Mouse (Mus musculus) naive thymus-derived CD4-positive, alpha-beta T cell, adult 2 months (primary cell): ENCODE measurements around the gene Matn4.
A peak's percentile ranks its signal among the peaks of the same experiment; 100 is the strongest.

Experiments
- DNase-seq: peaks from one replicate; pipeline ENCODE4 v3.0.0-alpha.2; 2011; ENCODE audit warnings: low read depth

Gene Matn4

DNA sequence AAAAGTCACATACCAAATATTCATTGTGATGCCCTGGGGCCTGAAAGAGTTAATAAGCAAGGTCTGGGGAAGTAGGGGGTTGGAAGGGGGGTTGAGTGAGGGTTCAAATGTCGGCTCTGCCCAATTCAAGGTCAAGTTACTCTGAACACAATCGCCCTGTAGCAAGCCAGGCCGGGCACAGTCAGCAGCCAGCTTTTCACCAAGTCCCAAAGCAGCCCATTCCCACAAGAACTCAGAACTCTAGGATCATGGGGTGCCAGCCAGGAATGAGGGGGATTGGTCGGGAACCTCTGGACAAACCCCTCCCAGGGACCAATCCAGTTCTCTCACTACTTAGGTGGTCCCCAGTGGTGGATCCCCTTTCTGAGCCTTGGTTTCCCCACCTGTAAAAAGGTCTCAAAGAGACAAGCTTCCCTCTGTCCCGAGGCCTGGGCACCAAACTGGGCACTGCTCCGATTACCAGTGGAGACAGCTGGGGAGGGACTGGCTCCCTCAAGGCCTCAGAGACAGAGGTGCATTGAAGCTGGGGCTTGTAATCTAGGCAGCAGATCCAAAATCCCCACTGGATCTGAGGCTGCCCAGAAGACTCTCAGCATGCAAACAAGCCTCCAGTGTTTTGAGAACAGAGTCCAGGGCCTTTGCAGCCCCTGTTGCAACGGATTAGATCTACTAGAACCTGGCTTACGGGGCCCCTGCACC lies 31.4 kb upstream of the Matn4 start:
- no peak for DNase-seq

DNA sequence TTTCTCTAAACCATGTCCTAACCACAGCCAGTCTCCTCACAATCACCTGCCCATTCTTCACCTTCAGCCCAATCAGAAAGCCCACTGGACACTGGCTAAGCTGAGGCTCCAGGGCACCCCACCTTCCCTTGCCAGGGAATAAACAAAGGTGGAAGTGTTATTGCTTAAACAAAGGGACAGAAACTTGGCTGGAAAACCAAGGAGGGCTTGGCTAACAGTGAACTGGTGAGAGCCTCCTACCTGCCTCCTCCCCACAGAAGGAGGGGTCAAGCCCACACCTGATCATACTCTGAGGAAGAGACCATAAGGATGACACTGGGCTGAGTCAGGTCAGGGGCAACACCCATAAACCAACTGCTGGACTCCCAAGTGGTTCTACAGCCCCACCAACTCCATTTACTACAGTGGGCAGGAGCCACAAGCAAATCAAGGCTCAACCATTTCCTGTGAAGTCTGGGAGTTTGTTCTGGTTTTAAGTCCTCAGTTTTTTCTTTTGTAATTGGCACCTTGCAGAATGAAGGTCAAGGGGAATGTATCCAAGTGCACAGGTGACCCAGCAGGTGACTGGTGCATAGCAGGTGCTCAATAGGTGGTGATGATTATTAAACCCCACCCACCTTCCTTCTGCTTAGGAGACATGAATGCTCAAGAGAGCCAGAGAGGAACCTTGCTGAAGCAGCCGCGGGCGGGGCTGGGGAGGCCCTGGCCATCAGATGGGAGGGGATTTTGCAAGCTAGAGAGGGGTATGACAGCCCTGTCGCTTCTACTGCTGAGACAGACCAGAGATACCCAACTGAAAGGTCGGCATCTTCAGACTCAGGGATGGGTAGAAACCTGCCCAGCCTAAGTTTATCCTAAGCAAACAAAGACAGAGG lies 30.5 kb upstream of the Matn4 start:
- DNase-seq, result no peak

DNA sequence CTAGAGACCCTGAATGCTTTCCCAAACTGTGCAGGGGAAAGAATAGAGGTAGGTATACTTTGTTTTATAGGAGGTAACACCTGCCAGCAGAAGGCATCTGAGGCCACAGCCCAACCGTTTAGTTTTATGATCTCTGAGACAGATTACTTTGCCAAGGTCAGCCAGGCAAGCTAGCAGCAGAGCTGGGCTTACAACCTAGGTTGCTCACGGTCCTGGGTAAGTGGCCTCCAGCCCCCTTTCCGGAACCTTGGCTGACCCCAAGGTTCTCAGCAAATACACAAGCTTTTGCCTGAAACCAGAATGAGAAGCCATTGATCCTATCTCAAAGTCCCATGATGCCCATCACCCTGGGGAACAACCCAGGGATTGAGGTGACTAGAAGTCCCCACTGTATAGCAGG lies 29.7 kb upstream of the Matn4 start:
- no peak for DNase-seq

DNA sequence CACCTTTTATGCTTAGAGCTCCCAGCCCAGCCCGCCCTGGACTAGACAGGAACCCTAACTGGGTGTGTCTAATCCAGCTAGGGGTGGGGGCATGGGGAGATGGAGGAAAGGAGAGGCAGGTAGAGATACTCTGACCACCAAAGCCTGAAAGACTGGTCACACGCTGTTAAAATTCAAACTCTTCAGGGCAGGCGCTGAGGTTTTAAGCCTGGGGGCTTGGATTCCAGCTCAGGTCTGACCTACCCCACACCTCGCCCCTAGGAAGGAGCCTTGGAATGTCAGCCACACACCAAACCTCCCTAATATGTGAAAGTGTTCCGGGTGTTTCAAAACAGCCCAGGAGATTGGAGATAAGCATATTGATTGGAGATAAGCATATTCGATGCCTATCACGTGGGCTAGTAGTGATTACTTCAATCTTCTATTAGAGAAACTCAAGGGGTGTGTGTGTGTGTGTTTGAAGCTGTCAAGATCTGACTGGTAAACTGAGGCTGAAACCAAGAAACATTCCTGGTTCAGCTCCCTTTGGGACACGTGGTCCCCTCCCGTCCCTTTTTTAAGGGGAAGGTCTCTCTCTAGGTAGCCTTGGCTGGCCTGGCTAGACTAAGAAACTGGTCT lies 28.4 kb upstream of the Matn4 start:
- DNase-seq, result no peak

DNA sequence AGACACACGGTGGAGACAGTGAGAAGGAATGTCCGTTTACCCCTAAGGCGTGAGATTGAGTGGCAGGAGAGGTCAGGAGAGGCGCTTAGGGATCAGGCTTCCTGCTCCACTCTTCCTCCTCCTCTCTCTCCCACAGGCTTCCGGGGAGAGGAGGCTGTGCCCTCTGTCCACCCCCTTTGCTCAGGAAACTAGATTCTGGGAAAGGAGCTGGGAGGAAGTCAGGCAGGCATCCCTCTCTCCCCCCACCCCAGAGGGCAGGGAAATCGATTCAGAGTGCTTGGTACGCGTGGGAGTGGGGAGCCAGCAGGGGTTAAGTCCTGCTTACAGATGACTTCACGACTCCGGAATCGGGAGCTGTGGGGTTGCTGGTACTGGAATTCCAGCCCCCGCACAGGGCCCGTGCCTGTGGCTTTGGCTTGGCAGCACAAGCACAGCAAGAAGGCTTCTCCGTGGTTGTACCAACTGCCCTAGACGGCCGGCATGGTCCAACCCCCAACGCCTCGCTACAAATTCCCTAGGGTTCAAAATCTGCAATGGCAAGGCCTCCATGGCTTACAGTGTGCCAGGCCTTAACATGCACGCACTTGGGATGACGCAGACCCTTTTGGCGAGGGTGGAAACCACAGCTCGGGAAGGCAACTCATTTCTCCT lies 27.7 kb upstream of the Matn4 start:
- DNase-seq, result no peak

DNA sequence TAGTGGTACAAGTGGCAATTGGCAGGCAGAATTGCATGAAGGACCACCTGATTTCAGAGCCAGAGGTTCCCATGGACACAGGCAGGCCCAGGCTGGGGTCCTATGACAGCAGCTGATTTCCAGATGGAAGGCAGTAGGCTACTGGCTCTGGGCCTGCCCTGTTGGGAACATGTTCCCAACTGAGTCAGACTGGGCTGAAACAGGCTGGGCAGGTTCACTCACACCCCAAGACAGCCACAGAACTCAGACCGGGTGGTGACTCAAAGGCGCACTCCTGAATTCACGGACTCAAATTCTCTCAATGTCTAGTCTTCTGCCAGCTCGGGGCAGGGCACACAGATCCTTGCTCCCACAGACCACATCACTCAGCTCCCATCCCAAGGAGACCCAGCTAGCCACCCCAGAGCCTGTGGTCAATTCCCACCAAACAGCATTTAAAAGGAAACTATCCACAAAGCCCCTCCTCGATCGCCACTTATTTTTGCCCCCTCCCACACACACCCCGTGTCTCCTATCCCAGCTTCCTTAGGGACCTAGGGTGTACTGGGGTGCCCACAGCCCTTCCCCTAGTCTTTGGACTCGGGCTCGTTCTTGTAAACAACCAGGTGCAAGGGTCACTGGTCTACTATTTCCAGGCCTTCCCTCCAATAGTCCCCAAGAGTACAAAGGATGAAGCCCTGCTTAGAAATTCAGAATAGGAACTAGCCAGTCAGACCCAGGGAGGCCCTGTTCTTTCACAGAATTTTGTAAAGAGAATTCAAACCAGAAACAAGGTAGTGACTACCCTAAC lies 26.9 kb upstream of the Matn4 start:
- DNase-seq, result no peak

DNA sequence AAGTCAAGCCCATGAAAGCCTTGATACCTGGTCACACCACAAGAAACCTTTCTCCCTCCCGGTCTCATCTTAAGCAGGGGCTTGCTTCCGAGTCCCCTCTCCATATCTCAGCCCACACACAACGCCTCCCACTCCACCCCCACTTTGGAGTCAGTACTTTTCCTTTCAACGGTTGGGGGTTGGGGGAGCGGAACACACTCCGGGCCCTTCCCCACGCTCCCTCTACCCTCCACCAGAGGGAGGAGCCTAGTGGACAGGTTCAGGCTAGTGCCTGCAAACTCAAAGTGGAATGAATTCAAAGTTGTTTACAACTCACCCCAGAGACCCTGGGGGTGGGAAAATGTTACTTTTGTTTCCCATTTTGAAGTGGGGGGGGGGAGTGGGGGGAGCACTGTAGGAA lies 25.7 kb upstream of the Matn4 start:
- DNase-seq, result no peak

DNA sequence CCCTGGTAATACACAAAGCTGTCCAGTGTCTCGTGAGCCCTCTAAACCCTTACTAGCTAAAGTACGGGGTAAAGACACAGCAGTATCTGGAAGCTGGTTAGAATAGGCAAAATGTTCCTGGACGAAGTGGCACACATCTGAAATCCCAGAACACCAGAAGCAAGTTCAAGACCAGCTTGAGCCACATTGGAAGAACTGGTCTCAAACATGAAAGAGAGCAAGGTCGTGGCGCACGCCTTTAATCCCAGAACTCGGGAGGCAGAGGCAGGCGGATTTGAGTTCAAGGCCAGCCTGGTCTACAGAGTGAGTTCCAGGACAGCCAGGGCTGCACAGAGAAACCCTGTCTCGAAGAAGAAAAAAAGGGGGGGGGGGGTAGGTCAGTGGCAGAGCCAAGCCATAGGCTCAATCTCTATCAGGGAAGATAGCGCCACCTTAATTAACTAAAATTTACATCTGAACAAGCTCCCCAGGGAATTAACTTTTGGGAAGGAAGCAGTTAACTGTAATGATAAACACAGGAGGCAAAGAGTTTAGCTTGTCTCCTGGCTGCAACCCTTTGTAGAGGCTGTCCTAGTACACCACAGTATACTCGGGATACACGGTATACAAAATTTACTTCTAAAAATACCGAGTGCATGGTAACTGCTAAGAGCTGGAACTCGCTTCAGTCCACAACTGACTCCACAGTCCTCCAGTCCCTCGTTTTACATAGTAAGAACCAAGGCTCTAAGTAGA lies 25.1 kb upstream of the Matn4 start:
- DNase-seq, result no peak

DNA sequence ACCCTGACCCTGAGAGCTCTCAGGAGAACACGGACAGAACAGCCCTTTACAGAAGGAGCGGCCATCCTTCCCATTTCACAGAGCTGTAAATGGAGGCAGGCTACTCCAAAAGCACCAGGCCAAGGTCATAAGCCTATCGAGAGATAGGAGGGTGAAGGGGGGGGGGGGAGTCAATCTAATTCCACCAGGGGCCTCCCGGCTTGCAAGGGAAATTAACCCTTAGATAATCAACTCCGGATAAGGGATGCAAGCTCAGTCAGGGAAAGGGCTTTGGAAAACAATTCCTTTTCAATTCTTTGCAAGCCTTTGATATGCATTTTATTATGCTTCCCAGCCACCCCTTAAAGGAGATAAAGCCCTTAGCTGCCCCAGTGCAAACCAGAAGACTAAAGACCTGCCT lies 23.5 kb upstream of the Matn4 start:
- no peak for DNase-seq

DNA sequence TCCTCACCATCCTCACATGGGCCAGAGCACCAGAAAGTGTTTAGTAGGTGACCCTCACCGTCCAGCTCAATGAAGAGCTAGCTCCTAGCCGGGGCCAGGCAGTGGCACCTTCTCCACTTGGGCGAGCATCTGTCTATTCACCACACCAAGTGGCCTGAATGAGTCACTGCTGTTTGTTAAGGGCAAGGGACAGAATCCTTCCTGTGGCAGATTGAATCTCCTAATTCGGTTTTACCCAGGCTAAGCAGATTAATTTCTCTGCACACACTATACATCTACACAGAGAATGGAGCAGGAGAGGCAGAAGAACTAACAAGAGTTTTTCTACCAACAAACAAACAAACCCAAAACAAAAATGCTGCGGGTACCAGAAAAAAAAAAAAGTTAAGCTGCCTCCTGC lies 22.0 kb upstream of the Matn4 start:
- DNase-seq, result no peak

DNA sequence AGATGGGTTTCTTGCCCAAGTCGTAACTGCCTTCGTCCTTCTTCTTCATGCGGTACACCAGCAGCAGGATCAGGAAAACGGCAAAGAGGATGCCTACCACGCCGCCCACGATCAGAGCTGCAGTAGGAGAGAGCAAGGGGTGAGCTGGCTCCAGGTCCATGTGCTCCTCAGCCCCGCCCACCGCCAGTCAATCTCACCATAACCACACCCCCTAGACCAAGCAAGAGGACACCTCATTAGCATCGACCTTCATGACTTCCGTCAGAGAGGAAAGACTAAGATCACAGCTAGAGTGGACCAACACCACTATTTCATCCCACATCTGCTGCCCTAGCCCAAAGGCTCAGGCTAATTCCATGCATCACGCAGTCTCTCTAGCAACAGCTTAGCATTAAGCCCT lies 21.2 kb upstream of the Matn4 start:
- DNase-seq, result no peak

DNA sequence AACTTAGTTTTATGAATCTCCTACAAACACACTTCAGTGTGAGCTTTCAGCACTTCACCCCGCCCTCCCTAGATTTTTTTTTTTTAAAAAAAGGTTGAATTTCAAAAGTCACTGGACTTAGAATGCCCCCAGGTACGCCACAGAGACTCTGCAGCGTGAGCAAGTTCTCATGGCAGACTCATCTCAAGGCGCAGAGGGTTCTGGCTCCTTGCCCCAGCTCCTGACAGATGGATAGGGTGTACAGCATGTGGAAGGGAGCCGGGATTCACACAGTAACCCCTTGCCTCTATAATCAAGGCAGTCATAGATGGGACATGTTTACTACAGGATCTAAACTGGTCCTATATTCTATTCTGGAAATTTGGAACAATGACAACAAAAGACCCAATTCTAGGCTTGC lies 20.4 kb upstream of the Matn4 start:
- no peak for DNase-seq

DNA sequence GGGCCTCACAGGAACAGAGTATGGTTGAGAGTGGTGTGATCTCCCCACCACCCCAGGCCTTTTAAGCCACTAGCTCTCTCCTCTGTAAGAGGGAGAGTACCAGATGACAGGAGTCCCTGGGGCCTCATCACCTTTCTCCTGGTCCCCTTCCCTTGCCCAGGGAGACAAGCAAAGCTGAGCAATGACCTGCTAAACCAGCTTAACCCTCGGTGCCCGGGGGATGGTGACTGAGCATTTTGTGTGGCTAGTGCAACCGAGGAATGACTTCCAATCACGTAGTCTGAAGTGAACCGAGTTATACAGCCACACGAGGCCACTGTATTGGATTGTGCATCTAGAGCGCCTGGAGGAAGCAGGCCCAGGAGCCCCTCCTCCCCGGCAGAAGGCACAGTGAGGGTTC lies 19.4 kb upstream of the Matn4 start:
- DNase-seq, result no peak

DNA sequence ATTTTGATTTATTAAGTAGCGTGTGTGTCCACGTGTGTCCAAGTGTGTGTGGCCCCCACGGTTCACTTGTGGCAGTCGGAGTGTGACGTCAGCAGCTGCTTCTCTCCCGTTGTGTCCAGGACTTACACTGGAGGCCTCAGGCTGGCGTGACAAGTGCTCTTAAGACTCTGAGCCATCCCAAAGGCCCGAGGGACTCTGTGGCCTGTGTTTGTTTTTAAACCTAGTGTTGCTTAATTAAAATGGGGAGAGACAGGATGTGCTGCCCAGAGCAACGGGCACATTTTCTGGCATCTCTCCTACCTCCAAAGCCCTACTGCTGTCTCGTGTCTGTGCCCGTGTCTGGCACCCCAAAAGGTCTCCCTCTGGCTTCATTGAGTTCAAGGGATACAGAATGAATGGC lies 18.5 kb upstream of the Matn4 start:
- DNase-seq, result no peak

DNA sequence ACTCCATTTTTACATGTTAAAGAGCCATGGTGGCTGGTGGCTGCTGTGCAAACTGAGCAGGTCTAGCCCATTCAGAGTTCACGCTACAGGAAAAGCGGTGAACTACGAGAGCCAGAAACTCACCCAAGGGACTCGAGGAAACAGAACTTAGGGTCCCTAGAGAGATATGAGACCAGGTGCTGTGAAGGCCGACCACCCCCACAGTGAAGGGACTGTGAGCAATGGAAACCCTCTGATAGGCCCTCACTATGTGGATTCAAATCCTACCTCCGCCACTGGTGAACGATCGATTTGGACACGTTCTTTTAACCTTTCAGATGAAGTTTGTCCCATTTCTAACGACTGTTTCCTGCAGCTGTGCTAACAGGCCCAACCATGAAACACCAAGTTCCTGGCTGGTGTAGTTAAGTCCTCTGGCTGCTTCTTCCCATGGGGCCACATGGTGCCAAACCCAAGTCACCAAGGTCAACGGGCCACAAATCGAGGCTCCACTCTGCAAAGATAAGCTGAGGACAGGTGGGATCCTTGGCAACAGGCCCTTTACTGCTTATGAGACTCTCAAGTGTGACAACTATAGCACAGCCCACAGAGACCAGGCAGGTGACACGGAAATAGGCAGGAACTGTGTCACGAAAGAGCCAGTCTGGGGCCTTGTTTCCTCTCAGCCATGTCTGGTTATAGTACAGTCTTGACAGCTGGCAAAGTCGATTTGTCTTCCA lies 17.9 kb upstream of the Matn4 start:
- DNase-seq, result no peak

DNA sequence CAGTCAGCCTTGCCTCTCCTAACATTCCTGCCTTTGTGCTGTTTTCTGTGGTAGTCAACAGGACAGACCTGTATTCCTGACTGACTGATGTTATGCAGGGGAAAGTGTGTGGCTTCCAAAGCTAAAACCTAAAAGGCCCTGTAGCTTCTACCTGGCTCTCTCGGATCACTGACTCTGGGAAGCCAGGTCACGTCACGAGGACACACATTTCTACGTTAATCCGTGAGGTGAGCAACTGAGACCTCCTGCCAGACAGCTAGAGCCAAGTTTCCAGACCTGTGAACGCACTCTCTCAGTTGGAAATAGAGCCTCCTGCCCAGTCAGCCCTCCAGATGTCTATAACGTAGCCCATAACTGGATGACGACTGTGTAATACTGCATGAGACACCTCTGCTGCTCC lies 17.0 kb upstream of the Matn4 start:
- no peak for DNase-seq

DNA sequence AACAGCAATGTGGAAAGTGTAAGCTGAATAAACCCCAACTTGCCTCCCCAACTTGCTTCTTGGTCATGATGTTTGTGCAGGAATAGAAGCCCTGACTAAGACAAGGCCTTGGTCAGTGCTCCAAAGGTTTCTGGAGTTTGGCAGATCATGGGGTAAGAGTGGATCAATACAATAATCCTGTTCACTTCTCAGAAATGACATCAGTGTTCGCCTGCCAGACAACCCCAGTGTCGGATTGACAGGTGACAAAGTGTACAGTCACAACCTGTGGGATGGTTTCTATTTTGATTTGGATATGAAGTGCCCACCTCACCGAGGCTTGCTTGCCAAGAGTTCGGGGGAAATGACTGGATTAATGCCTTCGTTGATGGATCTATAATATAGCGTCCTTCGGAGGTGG lies 16.3 kb upstream of the Matn4 start:
- no peak for DNase-seq

DNA sequence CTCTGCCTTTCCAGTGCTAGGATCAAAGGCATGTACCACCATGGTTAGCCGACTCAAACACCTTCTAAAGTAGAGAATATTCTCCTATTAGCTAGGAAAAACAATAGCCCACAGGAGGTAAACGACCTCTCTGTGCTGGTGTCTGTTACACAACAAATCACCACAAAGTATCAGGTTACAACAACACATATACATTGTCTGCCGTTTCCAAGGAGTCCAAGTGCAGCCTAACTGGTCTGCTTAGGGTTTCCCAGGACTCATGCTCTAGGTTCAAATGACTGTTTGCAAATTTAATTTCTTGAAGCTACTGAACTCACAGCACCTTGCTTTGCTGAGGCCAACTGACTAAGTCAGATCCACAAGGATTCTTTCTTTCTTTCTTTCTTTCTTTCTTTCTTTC lies 14.5 kb upstream of the Matn4 start:
- no peak for DNase-seq

DNA sequence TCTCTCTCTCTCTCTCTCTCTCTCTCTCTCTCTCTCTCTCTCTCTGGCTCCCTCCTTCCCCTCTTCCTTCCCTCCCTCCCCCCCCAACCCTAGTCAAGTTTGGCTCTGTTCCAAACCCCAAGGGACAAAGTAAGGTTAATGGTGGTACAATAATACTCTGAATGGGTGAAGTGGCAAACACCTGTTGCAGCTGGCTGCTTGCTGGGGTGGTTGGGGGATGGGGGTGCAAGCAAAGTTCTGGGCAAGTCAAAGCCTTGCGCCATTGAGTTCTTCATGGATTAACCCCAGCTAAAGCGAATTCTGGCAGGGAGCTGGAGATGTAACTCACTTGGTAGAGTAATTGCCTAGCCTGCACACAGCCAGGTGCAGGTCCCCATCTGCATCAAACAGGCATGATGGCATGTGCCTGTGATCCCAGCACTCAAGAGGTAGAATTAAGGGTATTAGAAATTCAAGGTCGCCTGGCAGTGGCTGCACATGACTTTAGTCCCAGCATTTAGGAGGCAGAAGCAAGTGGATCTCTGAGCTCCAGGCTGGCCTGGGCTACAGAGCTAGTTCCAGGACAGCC lies 13.4 kb upstream of the Matn4 start:
- no peak for DNase-seq

DNA sequence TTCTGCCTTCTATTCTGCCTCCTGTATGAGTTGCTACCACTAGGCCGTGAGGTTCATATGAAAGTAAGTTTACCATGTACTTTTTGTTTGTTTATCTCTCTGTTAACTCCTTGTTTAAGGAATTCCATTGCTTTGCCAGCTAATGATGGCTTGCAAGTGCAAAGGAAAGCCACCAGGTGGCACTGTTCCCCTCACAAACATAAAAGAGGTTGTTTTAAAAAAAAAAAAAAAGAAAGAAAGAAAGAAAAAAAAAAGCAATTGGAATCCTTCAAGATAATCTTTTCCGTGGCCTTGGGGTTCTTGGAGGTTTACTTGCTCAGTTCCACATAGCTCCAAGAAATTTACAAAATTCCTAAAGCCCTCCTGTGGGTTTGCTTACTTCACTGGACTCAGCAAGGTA lies 12.2 kb upstream of the Matn4 start:
- peak; percentile 69 for DNase-seq
